Comparison of ENCODE assay signal across 8 mouse cellular contexts in the genomic region with DNA sequence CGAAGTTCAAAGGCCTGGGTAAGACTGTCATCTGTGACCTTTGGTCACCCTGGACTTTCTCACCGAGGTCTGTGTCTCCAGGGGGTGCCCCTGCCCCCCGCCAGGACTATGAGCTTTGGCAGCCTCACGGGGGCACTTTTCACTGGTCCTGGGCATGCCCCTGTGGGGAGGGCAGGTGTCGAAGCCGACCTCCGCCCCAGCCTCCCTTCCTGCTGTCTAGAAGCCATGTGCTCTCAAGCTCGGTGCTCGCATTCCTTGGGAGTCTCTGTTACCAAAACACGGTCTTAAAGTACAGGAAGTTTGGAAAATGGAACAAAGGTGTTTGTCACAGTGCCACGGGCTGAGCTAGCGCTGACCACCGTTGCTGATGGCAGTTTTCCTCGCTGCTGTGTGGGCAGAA. TPM values are rescaled to one million over a fixed set of nuclear protein-coding genes. Genes with fewer than 3 reads are reported as not detected.
A peak's percentile ranks its signal among the peaks of the same experiment; 100 is the strongest.
DNase-seq lines count a peak whose midpoint lies in the region; ATAC-seq lines count a peak whose summit lies in the region.

No protein-coding gene starts in this region.

- H3K4me3 ChIP-seq in brown adipose tissue, adult 24 weeks (ENCODE audit: insufficient read depth, low read depth, low read length): no peak overlapping the region
- H3K4me3 ChIP-seq in hindbrain, embryonic 14.5 days (replicated peaks; ENCODE audit: low read length): no peak overlapping the region
- H3K4me3 ChIP-seq in lung, embryonic 16.5 days (ENCODE audit: low read length): no peak overlapping the region

- no peak overlapping the region for H3K9ac ChIP-seq in hindbrain, embryonic 14.5 days
- H3K9ac ChIP-seq in lung, embryonic 16.5 days (ENCODE audit: low read length): no peak overlapping the region

- peaks cover 28% of the 10 kb centered on the region for H3K4me1 ChIP-seq in brown adipose tissue, adult 24 weeks (ENCODE audit: control insufficient read depth, insufficient read depth, insufficient read length, low read length)
- H3K4me1 ChIP-seq in hindbrain, embryonic 14.5 days (replicated peaks; ENCODE audit: control insufficient read depth, insufficient read depth, low read length): peaks cover 43% of the 10 kb centered on the region
- H3K4me1 ChIP-seq in lung, embryonic 16.5 days (replicated peaks; ENCODE audit: control insufficient read depth, insufficient read depth, low read length): peaks cover 24% of the 10 kb centered on the region

- no peaks in the 10 kb centered on the region for H3K27me3 ChIP-seq in hindbrain, embryonic 14.5 days (ENCODE audit: control insufficient read depth, insufficient read depth, low read length)
- H3K27me3 ChIP-seq in lung, embryonic 16.5 days (ENCODE audit: control insufficient read depth, insufficient read depth, low read depth, low read length): no peaks in the 10 kb centered on the region

- peak overlapping the region; percentile 99 for H3K27ac ChIP-seq in brown adipose tissue, adult 24 weeks (replicated peaks; ENCODE audit: low read depth, low read length)
- peak overlapping the region; percentile 99 for H3K27ac ChIP-seq in hindbrain, embryonic 14.5 days
- H3K27ac ChIP-seq in lung, embryonic 16.5 days (ENCODE audit: low read length): peak overlapping the region; percentile 37; the same call in 1 of the 2 replicates

- no peak for ATAC-seq in hindbrain, embryonic 14.5 days (ENCODE audit: low FRiP score)
- ATAC-seq in lung, embryonic 16.5 days (ENCODE audit: low read depth): no peak

- peak; percentile 50 for DNase-seq in adrenal gland, postnatal 14 days
- DNase-seq in adrenal gland, postnatal 25 days: no peak
- DNase-seq in hindbrain, embryonic 14.5 days (ENCODE audit: low spot score): no peak
- no peak for DNase-seq in natural killer cell, adult 2 months (ENCODE audit: low spot score in 2 of 2)
- no peak for DNase-seq in urinary bladder, postnatal 25 days (ENCODE audit: low spot score)
- no peak for DNase-seq in thymus, postnatal 25 days

- no peaks in the 10 kb centered on the region for H3K9me3 ChIP-seq in hindbrain, embryonic 14.5 days (ENCODE audit: control insufficient read depth, low read length)
- H3K9me3 ChIP-seq in lung, embryonic 16.5 days (ENCODE audit: control insufficient read depth, low read length): no peaks in the 10 kb centered on the region

- 44% methylated on average over 14 of the region's 14 CpGs for WGBS in hindbrain, embryonic 14.5 days
- WGBS in lung, embryonic 16.5 days: 32% methylated on average over 14 of the region's 14 CpGs

- H3K36me3 ChIP-seq in hindbrain, embryonic 14.5 days (replicated peaks; ENCODE audit: control insufficient read depth, insufficient read depth): no peaks in the 10 kb centered on the region
- no peaks in the 10 kb centered on the region for H3K36me3 ChIP-seq in lung, embryonic 16.5 days (ENCODE audit: control insufficient read depth, insufficient read depth, low read length)

- no peak overlapping the region for H3K4me2 ChIP-seq in hindbrain, embryonic 14.5 days (replicated peaks)
- H3K4me2 ChIP-seq in lung, embryonic 16.5 days (ENCODE audit: low read depth, low read length): no peak overlapping the region

RNA-seq across cellular contexts. Expression of gene Tob1, which starts 52.7 kb away (rescaled TPM):
- 158 and 199 TPM in 2 replicates for total RNA-seq in adrenal gland, postnatal 14 days (2021)
- total RNA-seq in adrenal gland, postnatal 25 days (2021): 245 and 267 TPM in 2 replicates
- polyA plus RNA-seq in brown adipose tissue, adult 24 weeks (2012; ENCODE audit: insufficient read depth, insufficient read length, missing spikeins): 172 and 175 TPM in 2 replicates
- 34.3 and 34.6 TPM in 2 replicates for polyA plus RNA-seq in hindbrain, embryonic 14.5 days (2014; fragmentation: Nextera tagmentation; extraction: Ambion mirVana)
- 25.8 and 28.9 TPM in 2 replicates for polyA plus RNA-seq in lung, embryonic 16.5 days (2015; fragmentation: Nextera tagmentation; extraction: Ambion mirVana)

Comparison
In these comparisons a context has a peak if more than half of its experiments do, and no peak if none do; other contexts are left out.
1. H3K27ac ChIP-seq: peak in every context shown above with its lines; median percentile 99 in brown adipose tissue, adult 24 weeks; 99 in hindbrain, embryonic 14.5 days; 37 in lung, embryonic 16.5 days.